Mouse (Mus musculus) frontal cortex, postnatal 14 days (tissue): ENCODE results near the gene Acap2.

Source experiments
- DNase-seq, 2 experiments: peaks; one replicate each; pipeline ENCODE4 v3.0.0; 2022; ENCODE audit warnings: low spot score in 2 of 2

The Acap2 gene

DNA sequence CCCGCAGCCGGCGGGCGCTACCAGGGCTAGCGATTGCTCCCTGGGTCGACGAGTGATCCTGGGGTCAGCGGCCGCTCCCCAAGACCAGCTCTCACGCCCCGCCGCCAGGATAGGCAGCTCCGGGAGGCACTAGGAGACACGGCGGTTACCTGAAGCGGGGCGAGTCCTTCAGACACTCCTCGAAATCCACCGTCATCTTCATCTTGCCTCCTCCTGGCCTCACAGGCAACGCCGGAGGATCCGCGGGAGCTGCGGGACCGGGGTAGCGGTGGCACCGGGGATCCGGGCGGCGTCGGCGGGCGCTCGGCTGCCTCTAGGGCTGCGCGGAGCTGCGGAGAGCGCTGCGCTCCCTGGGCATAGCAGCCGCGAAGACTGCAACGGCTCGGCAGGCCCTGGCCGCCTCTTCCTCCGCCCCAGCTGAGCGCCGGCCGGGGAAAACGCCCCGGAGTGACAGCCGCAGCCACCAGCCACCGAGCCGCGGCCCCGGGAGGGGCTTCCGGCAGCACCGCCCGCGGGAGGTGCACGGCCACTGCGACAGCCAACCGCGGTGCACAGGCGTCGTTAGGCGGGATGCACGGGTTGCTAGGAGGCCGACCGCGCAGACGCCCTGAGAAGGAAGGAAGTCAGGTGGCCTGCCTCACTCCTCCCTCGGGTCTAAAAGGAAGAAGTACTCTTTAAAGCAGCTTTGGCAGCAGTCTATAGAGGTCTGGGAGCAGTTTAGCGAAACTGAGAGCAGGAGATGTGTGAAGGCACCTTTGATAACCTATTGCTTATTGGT, at the start of gene Acap2:
Gene Acap2, minus strand, starts transcription at position 456 of the 778 bp plus-strand sequence.
- DNase-seq = peak; percentile 96

DNA sequence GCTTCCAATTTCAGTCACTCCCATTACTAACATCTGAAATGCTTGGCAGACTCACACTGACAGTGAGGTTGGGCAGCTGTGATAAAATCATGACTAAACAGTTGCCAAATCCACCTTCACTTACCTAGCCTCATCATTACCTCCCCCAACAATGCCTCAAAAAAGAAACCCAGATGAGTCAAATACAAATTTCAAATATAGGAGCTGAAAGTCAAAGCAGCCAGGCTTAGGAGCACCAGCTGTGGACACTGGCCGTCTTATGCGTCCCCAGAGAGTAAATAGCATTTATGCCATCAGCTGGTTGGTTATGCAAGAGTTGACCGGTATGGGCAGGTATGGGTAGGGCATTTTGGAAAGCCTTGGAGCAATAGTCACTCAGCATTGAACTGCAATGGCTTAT, 48.4 kb upstream of the Acap2 start:
- DNase-seq = no peak

DNA sequence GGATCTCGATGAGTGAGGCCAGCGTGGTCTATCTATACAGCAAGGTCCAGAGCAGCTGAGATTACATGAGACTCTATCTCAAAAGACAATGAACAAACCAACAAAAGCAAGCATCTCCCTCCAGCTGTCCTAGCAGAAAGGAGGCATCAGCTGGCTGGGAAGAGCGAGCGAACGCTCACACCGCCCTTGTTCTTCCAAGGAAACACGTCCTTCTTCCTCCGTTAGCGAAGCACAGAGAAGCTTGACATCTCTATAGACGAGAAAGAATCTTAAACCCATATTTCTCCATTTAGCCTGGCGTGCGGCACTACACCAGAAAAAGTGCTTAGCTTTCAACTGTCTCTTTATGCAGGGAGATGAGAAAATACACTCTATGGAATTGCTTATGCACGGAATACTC, 47.7 kb upstream of the Acap2 start:
- DNase-seq = no peak

DNA sequence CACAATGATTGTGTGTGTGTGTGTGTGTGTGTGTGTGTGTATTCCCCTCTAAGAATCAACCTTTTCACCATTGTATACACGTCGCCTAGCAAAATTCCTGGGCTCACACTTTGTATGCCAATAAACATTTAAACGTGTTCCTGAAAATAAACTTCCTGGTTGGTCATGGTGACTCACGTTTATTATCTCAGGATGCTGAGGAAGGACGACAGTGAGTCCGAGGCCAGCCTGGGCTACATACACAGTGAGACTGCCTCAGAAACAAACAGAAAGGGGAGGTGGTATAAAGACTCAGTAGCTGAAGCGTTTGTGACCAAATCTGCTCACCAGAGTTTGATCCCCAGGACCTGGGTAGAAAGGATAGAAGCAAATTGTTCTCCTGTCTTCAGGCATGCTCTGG, 46.4 kb upstream of the Acap2 start:
- DNase-seq = no peak

DNA sequence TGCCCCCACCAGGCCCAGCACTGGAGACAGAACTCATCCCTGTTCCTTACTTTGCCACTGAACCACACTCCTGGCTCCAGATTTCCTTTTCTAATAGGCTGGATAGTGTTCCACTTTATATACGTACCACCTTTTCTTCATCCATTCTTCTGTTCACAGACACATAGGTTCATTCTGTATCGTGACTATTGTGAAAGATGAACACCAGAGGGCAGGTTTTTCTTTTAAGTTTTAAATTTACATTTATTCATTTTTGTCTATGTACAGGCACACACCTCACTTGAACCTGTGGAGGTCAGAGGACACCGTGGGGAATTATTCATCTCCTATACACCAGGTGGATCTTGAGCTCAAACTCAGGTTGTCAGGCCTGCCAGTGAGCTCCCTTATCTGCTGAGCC, 43.0 kb upstream of the Acap2 start:
- DNase-seq = no peak

DNA sequence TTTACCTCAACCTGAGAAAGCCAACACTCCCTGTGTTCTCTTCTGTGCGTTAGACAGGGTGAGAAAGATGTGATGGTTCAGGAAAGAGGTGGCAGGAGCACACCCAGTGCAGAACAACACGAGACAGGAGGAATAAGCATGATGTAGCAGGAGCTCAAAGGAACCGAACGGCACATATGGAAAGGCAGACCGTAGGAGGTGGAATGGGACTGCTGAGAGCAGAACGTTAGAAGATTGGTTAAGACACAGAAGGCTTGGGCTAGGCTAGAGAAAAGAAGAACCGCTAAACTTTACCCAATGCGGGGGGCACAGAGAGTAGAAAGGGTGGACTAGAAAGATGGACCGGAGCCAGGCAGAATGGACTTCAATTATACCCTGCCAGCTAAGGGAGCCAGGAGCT, 40.4 kb upstream of the Acap2 start:
- DNase-seq = no peak

DNA sequence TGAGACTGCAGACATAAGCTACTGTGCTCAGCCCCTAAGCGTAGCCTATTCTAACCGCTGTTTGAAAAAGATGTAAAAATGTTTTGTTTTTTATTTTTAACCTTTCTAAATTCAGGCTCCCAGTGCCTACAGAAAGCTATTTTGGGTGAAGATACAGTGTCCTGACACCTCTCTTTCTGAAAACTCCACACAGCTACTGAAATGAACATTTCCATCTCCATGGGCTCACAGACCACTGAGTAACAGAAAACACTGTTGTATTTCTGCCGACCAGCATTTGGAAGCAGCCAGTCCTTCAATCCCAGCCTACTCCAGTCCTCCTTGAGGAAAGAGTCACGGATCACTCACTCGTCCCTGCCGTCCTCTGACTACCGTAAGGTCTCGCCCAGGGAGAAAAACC, 39.5 kb upstream of the Acap2 start:
- no peak for DNase-seq

DNA sequence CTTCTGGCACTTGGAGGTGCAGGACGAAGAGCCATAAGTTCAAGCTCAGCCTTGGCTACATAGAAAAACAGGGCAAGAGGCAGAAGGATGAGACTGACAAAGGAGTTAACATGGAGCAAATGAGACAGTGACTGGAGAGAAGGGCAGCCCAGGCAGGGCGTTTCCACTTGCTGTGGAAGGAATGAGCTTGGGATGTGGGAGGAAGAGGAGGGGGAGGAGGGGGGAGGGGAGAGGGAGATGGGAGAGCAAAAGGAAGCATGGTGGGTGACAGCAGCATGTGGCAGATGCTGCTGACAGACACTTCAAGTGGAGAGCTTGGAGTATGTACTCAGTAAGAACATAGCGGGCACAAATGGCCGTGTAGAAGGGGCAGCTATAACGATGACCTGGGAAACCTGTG, 37.2 kb upstream of the Acap2 start:
- no peak for DNase-seq

DNA sequence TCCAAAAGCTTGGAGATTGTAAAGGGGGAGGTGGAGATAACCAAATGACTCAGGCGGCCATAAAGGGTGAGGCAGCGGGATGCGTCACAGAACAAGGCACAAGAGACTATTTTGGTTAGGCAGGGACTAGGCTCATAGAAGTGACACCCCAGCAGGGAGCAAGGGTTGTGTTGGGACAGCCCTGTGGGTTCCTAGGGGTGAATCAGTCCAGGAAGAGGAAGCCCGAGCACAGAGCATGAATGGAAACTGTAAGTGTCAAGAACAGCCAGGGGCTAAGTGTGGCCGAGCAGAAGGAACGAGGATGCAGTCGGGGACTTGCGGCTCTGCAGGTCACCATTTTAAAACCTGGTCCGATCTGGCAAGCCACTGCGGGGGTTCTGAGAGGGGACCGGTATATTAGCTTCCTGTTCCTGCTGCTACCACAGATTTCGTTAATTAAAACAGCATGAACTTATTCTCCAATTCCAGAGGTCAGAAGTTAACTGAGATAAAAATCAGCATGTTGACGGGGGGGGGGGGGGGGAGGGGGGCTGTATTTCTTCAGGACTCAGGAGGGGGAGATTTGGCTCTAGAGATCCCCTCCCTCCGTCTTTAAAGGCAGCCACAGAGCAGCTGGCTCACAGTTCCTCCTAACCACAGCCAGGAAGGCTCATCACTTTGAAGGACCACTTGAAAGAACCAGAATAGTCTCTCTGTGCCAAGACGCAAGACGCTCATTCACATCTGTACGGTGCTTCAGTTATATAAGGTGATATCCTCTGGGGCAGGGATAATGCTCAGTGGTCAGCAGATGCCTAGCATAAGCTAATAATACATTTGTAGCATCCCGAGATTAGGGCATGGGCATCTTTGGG, 34.6 kb upstream of the Acap2 start:
- no peak for DNase-seq

DNA sequence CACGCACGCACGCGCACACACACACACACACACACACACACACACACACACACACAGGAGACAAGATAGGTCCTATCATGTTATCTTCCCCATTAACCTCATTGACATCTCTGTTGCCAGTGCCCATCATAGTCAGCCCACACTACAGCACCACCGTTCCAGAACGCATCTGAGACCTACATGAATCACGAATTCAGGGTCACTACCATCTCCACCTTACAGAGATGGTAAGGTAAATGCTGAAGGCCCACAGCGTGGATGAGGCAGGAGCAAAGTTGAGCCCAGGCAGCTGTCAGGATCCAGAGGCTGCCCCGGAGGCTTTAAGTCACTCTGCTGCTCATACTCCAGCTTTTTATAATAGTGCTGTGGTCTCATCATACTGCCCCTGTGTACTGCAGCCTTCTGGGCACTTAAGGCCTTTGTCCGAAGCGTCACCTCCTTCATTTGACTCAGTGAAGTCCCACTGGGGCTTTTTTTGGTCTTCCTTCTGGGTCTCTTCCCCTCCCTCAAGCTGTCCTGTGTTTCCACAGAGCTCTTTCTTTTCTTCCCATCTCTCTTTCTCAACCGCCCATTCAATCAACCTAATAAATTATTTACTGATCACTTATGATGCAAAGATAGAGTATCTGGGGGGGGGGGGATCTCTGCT, 33.9 kb upstream of the Acap2 start:
- no peak for DNase-seq

DNA sequence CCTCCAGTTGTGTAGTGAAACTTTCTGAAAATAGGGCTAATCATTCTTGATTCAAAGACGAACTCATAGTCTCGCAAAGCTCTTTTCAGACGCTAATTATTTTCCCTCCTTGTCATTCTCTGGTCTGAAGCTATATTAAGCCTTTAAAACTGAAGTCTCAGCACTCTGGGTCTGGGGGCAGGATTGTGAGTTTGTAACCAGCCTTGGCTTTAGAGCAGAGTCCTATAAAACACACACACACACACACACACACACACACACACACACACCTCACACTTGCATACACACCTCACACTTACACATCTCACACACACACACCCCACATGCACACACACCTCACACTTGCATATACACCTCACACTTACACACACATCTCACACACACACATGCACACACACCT, 33.3 kb upstream of the Acap2 start:
- no peak for DNase-seq

DNA sequence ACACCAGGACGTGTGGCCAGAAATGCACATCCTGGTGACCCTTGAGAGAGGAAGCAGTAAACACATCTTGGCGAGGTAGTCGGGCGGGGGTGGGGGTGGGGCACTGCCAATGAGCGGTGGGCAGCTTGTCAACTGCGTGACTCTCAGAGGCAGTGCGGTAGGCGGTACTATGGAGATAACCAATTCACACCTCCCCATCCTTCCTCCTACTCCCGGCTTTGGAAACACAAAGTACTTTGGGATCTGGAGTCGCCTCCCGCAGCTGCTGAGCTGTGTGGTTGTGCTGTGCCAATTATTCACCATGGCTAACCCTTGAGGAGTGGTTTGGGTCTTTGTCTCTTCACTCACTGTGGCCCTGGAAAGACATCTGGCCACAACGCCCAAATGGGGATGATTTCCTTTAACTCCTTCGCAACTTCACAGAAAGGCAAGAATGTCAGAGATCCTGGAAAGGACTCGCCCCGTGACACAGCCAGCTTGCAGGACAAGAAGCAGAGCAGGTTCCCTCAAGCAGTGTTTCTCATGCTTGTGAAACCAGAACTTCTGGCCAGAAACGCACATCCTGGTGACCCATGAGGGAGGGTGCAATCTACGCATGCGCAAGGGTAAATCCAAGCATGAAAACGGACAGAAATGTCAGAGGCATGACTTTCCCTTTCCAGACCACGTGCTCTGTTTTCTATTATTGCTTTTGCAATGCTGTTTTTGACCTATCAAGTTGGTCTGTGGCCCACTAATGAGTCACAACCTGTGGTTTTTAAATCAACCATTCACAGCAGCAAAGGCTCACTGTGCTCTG, 32.7 kb upstream of the Acap2 start:
- DNase-seq = peak; percentile 33 to 38

DNA sequence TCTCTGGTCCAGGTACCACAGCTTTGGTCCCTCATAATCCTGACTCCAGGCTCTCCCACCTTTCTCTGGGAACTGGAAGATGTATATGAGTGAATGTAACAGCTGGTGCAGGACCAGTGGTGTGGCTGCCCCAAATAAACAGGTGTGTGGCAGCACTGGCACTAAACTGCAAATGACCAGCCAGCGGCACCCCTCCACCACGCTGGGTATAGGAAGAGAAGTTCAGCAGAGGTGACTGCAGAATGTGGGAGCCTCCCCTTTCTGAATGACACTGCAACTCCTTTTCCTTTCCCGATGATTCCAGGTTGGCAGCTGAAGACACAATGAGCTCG, 32.1 kb upstream of the Acap2 start:
- DNase-seq = no peak

DNA sequence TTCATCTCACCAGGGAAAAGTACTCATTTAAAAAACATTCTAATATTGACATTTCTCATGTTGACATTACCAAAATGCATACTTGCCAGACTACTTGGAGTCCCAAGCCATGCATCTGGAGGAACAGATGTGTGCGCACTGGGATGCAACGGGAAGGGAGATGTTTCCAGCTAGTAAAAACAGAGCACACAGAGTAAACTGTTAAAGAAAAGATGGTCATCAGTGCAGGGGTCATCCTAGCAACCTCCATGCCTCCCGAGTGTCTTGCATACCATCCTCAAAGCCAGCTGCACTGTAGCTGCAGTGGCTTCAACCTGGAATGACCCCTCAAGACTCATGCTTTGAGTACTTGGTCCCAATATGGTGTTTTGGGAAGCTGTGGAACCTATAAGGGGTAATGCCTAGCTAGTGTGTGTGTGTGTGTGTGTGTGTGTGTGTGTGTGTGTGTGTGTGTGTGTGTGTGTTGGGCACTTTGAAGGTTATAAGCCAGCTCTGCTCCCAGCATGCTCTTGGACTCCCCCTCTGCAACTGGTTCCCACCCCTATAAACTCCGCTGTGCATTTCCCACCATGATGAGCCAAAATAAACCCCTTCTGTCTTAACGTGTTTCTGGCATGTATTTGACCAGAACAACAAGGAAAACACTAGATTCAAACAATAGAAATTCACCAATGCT, 31.6 kb upstream of the Acap2 start:
- DNase-seq = no peak

DNA sequence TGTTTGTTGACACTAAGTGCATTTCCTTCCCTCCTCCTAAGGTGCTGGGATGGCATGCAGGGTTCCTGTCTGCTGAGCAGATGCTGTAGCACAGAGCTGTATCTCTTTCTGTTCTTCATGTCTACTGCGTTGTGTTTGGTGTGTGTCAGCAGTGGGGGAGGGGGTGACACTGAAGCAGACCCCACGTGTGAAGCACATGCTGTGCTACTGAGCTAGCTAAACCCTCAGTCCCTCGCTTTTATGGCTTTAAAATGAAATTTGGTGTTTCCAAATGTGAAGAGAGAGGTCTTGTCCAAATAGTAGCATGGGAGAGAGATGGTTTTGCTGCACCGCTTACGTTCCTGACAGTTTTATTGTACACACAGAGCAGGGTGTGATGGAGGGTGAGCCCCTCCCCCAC, 30.5 kb upstream of the Acap2 start:
- no peak for DNase-seq

DNA sequence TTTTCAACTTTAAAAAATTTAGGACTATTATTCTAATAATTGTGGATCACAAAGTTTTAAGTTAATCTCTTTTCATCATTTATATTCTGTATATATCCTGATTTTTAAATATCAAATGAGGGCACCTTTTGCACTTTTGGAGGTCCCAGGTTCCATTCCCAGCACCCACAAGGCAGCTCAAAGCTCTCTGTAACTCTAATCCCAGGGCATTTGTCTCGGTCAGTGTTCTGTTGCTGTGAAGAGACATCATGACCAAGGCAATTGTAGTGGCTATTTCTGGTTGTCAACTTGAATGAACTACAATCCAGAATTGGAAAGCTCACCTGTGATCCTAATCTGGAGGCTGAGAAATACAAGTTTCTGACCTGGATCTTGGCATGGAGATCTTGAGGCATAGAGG, 26.7 kb upstream of the Acap2 start:
- no peak for DNase-seq

DNA sequence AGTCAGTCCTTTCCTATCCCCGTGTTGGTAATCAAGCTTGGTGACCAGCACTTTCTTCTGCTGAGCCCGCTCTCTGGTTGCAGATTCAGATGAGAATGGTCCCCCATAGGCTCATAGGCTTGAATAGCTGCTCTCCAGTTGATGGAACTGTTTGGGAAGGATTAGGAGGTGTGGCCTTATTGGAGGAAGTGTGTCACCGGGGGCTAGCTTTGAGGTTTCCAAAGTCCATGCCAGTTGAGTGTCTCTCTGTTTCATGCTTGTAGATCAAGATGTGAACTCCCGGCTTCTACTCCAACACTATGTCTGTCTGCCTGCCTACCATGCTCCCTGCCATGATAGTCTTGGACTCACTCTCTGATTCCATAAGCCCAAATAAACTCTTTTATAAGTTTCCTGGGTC, 14.2 kb upstream of the Acap2 start:
- DNase-seq = no peak

DNA sequence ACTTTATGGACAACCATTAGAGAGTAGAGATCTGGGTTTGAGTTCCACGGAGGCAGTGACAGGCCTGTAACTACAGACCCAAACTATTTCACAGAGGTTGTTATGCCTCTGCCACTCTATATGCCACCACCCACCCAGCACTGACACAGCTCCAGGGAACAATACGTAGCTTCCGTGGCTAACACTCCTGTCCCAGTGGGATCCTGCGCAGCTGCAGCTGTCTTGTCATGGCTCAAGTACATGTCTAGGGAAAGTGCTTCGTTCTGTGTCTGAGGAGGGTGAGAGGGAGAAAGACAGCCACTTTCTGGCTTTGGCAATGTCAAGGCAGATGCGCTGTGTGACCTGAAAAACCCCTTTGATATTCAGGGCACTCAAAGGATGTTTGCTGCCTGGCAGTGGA, 12.4 kb upstream of the Acap2 start:
- DNase-seq = no peak

DNA sequence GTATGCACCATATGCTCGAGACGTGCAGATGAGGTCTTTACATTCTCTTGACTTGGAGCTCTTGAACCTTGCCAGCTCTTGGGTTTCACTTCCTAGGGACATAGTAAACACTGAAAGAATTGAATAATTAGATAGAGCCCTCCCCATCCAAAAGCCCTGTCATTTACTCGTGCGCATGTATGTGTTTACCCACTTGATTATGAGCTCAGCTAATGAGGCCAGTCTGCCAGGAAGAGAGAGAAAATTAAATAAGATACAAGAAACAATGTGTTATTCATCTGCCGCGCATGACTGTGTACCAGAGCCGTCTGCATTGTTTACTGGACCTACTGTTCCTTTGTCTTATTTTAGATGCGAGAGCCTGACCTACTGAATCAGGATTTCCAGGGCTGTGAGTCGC, 10.5 kb upstream of the Acap2 start:
- DNase-seq = no peak

DNA sequence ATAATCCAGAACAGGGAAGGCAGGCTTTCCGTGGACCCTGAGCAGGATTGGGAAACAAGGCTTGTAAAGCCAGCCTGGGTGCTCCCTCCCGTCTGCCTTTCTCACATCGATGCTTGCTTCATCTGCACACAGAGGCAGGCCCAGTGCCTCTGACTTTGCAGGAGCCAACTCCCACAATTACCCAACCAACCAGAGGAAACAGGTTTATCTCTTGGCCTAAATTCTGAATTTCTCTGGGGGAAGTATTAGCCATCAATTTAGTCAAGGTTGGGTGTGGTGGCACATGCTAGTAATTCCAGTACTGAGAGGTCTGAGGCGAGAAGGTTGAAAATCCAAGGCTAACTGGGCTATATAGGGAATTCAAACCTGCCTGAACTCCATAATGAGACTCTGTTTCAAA, 9.4 kb upstream of the Acap2 start:
- no peak for DNase-seq

DNA sequence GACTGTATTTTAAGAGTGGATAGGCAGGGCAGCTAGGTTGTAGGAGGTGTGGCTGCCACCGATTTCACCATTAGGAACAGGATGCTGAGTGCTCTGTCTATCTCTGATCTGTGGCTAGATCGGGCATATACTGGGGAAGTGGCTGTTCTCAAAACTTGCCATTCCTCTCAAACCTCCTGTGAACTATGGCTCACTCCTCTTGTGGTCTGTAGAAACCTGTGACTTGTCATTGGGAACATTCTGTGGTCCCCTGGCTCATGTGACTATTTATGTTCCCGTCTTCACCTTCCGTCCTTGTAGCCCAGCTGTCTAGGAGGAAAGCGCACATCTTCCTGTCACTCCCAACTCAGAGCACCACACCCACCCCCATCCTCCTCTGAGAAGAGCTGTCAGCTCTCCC, 8.9 kb upstream of the Acap2 start:
- DNase-seq = no peak

DNA sequence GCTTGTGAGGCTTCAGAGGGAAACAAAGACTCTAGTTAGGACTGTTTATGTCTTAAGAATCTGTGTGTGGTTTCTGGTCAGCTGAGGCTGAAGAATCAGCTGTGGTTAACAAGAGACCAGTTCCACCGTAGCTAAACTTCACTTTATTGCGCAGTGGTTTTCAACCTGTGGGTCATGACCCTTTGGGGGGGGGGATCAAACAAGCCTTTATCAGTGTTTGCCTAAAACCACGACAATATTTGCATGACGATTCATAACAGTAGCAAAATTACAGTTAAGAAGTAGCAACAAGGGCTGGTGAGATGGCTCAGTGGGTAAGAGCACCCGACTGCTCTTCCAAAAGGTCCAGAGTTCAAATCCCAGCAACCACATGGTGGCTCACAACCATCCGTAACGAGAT, 4.7 kb upstream of the Acap2 start:
- no peak for DNase-seq
